Mouse (Mus musculus) lung, embryonic 16.5 days (tissue): Measurements from ENCODE around the gene Cpne8. TPM values are rescaled to one million over a fixed set of nuclear protein-coding genes. Genes with fewer than 3 reads are reported as not detected.

ENCODE experiments used
- ATAC-seq: fragments of 200-750 bp; cut with Nextera tagmentation; 2 replicates; pipeline ENCODE4 v1.8.0; 2017; ENCODE audit warnings: low read depth, mild to moderate bottlenecking, moderate library complexity
- H3K27ac ChIP-seq: fragments of 300-500 bp; sonication (generic); 2 replicates; pipeline ENCODE4 v1.5.1; 2014; ENCODE audit warnings: mild to moderate bottlenecking, control low read depth, low read length
- H3K27me3 ChIP-seq: fragments of 300-500 bp; sonication (generic); 2 replicates; pipeline ENCODE4 v1.6.1; 2014; ENCODE audit warnings: low read depth, low read length, mixed read lengths; ENCODE audit not compliant: control insufficient read depth, insufficient read depth
- H3K36me3 ChIP-seq: fragments of 300-500 bp; sonication (generic); 2 replicates; pipeline ENCODE4 v1.6.1; 2014; ENCODE audit warnings: low read length; ENCODE audit not compliant: control insufficient read depth, insufficient read depth
- H3K4me1 ChIP-seq: fragments of 300-500 bp; sonication (generic); replicated peaks from 2 replicates; pipeline ENCODE4 v1.6.1; 2014; ENCODE audit warnings: low read length, mixed read lengths; ENCODE audit not compliant: control insufficient read depth, insufficient read depth
- H3K4me2 ChIP-seq: fragments of 300-500 bp; sonication (generic); 2 replicates; pipeline ENCODE4 v1.6.1; 2014; ENCODE audit warnings: low read depth, low read length, control low read depth
- H3K4me3 ChIP-seq: fragments of 300-500 bp; sonication (generic); 2 replicates; pipeline ENCODE4 v1.5.1; 2014; ENCODE audit warnings: mild to moderate bottlenecking, low read length, control low read depth
- H3K9ac ChIP-seq: fragments of 300-500 bp; sonication (generic); 2 replicates; pipeline ENCODE4 v1.6.1; 2014; ENCODE audit warnings: low read length, control low read depth
- H3K9me3 ChIP-seq: fragments of 300-500 bp; sonication (generic); 2 replicates; pipeline ENCODE4 v1.6.1; 2016; ENCODE audit warnings: low read length; ENCODE audit not compliant: control insufficient read depth
- WGBS: fragments of 180-500 bp; shearing (Covaris S2); extraction: QIAGEN DNeasy Blood & Tissue Kit; methylation state at CpG from one replicate; pipeline ENCODE4 v1.1.7; 2014; 5-methylcytosine and 5-hydroxymethylcytosine counted together
- polyA plus RNA-seq: library from polyadenylated mRNA; unstranded; fragments of >200 nt; fragmentation: Nextera tagmentation; extraction: Ambion mirVana; gene quantifications from 2 replicates; pipeline ENCODE4 v1.2.1, GENCODE M21; 2015

Cpne8 gene
- polyA plus RNA-seq, 1 experiment from 2014 or later, result 21.5 TPM

- WGBS, result 61% methylated on average over 2 of the region's 2 CpGs
- Histone ChIP-seq H3K4me2 (no peak overlapping the region), H3K36me3 (no peaks in the 10 kb centered on the region), H3K27me3 (no peaks in the 10 kb centered on the region), H3K27ac (no peak overlapping the region), H3K9me3 (no peaks in the 10 kb centered on the region), H3K4me3 (no peak overlapping the region), H3K9ac (no peak overlapping the region), H3K4me1 (no peaks in the 10 kb centered on the region)
- ATAC-seq, result no peak
Measured at GRCm38 (mm10) chr15:90463281-90463680, 216.0 kb downstream of the Cpne8 start.

- no peak overlapping the region for H3K27ac ChIP-seq
- no peak overlapping the region for H3K9ac ChIP-seq
- WGBS, result 61% methylated on average over 1 of the region's 1 CpGs
- H3K4me1 ChIP-seq, result no peaks in the 10 kb centered on the region
- no peak overlapping the region for H3K4me2 ChIP-seq
- no peak for ATAC-seq
- H3K9me3 ChIP-seq, result no peaks in the 10 kb centered on the region
- H3K27me3 ChIP-seq, result no peaks in the 10 kb centered on the region
- no peaks in the 10 kb centered on the region for H3K36me3 ChIP-seq
- no peak overlapping the region for H3K4me3 ChIP-seq
Measured at GRCm38 (mm10) chr15:90446076-90446475, 233.2 kb downstream of the Cpne8 start.
